Mouse (Mus musculus) lung, postnatal 10 days (tissue): ENCODE measurements around the gene Olfr681.
"Not testable (repeated sequence)": the region's sequence is repeated elsewhere in the genome, so short reads cannot be mapped to it uniquely, and the experiment has no call there.

ENCODE experiments used
- DNase-seq: peaks from one replicate; pipeline ENCODE4 v3.0.0; 2021

Gene Olfr681

DNA sequence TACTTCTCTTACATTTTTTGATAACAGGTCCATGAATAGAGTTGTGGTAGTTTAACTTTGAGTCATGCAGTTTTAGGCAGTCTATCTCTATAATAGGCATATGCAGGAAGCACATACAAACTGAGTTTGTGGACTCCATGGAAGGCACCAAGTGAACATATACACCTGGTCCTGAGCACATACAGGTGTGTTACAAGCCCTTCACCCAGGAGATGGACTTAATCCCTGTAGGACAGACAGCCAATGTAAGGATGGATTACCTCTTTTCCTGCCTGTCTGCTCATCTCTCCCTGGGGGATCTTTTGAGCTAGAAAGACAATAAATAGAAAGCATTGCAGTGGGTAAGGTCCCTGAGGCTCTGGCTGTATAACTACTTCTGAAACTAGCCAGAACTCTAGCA is at the start of gene Olfr681:
Gene Olfr681 (plus strand): TSS at position 301 of the 400 bp plus-strand sequence.
- no peak for DNase-seq

DNA sequence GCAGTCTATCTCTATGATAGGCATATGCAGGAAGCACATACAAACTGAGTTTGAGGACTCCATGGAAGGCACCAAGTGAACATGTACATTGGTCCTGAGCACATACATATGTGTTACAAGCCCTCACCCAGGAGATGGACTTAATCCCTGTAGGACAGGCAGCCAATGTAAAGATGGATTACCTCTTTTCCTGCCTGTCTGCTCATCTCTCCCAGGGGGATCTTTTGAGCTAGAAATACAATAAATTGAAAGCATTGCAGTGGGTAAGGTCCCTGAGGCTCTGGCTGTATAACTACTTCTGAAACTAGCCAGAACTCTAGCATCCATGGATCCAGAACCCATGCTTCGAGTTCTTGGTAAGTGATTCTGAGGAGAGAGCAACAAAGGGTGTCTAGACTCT is 35.7 kb upstream of the Olfr681 start, which contains the start of gene Olfr679:
Gene Olfr679 (plus strand): TSS at position 301 of the 400 bp plus-strand sequence.
- DNase-seq, result no peak

DNA sequence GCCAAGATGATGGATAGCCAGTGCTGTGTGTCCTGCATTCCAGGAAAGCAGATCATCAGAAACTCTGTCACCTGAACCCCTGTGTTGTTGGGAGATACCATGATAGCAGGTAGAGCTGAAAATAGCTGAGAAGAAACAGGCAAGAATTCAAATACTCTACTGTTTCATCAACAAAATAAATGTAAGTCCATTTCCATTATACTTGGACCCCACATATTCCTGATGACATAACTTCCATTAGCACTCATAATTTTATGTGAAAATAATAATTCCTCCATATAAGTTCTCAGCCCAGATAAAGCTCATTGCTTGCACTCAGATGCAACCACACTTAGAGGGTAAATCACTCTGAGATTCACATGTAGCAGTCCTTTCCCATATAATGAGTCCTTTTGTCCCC is 23.9 kb upstream of the Olfr681 start, which contains the start of gene Olfr680-ps1:
Gene Olfr680-ps1 (minus strand): TSS at position 101 of the 400 bp plus-strand sequence.
- not testable (repeated sequence) for DNase-seq

DNA sequence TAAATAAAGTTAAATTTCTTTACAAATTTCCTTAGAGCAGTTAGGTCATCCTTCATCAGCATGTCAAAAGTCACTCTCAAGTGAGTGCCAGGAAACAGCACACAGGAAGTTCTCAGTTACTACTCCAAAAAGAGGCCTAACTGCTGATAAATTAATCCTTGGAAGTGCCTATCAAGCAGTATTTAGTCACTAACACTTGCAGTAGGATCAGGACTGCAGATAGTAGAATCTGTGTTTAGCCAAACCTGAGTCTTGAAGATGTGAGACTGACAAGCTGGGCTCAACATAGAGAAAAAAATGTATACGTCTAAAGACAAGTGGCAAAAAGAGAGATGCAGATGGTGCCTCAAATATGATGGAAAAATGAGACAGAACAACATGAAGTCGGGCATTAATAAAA is 24.6 kb downstream of the Olfr681 start:
- DNase-seq, result no peak

DNA sequence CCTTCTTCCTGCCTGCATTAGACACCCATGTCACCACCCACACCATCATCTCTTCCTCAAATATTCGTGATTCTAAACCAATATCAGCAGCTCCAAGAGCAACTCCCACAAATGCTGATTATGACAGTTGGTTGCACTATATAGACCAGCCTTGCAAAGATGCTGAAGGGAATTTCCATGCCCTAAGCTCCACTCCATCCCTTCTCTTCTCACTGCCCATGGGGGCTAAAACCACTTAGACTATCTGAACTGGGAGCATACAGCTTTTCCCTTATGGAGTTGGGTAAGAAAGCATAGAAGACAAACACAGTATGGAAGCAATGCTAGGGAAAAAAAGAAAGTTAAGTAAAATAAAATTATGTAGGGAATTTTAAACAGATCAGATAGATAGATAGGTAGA is 30.3 kb downstream of the Olfr681 start, which contains the start of gene Olfr683:
Gene Olfr683 (minus strand): TSS at position 101 of the 400 bp plus-strand sequence.
- no peak for DNase-seq

DNA sequence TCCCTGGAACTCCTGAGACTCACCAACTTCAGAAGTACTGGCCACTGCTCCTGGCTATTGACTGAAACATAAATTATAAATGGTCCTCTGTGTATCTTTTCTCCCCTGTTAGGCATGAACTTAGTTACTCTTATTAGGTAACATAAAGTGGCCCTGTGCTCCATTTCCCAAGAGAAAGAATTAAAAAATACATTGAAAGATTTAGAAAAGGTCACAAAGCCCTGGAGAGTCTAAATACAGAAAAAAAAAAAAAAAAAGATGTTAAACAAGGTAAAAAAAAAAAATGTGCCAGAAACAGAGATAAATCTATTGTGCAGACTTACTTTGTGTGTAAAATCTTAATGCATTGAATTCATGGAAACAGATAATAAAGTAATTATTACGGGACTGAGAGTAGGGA is 46.9 kb downstream of the Olfr681 start, which contains the start of gene Olfr684:
Gene Olfr684 (minus strand): TSS at position 101 of the 400 bp plus-strand sequence.
- no peak for DNase-seq

DNA sequence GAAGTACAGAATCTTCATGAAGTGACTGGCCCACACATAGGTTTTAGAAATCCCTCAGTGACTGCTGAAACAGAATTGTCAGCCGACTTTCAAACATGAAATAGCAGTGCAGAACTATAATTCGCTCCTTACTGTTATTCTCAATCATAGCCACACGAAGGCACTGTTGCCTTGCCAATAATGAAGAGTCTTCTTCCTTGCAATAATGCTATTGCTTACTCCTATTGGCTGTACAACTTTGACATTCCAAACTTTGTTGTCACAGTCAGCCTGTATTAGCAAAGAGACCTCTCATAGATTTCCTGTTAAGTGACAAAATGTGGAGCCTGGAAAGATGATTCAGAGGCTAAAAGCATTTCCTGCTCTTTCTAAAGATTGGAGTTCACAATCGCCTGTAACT is 54.1 kb downstream of the Olfr681 start:
- DNase-seq, result peak; percentile 15
